Comparison of ENCODE assay signal across 13 mouse cellular contexts in the genomic region with DNA sequence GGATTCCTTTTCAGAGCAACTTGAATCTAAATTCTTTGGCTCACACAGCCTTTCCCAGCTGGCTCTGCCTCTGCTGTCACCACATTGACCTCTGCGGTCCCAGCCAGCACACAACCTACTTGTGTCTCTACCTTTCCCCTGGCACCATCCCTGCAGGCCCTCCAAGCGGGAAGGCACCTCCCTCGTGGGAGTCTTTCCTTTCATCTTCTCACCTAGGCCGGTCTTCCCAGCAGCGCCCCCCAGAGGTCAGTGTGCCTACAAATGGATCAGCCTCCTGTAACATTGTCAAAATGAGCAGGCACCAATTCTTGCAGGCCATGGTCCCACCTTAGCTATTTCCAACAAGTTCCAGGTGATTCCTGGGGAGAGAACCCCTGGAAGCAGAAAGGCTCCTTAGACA.
DNase-seq lines count a peak whose midpoint lies in the region; ATAC-seq and TF ChIP-seq lines count a peak whose summit lies in the region.
"Had no signal": no experiment of that assay in that cellular context is flagged by ENCODE, and none has a peak within 500 bp of the region (broad histone marks: within the 10 kb centered on the region; RNA-seq: fewer than 3 reads in every experiment).

No protein-coding gene starts in this region.

- TF ChIP-seq POLR2A in cerebellum, adult 2 months (IDR thresholded peaks at IDR 0.05; ENCODE audit: borderline replicate concordance, insufficient read depth, low read length), result no peak

- no peaks in the 10 kb centered on the region for H3K27me3 ChIP-seq in cerebellum, adult 2 months (ENCODE audit: control insufficient read depth, insufficient read depth, low read length)
- no peaks in the 10 kb centered on the region for H3K27me3 ChIP-seq in hindbrain, embryonic 13.5 days
- H3K27me3 ChIP-seq in hindbrain, embryonic 10.5 days (ENCODE audit: insufficient read depth, poor library complexity, severe bottlenecking), result no peaks in the 10 kb centered on the region
- no peaks in the 10 kb centered on the region for H3K27me3 ChIP-seq in lung, embryonic 14.5 days (ENCODE audit: insufficient read depth, low read length)
- no peaks in the 10 kb centered on the region for H3K27me3 ChIP-seq in neural tube, embryonic 15.5 days (replicated peaks)

- H3K27ac ChIP-seq in cerebellum, adult 2 months (ENCODE audit: insufficient read depth, low read length), result no peak overlapping the region
- H3K27ac ChIP-seq in hindbrain, embryonic 13.5 days, result peak overlapping the region; percentile 40; the same call in 1 of the 2 replicates
- no peak overlapping the region for H3K27ac ChIP-seq in hindbrain, embryonic 10.5 days
- H3K27ac ChIP-seq in lung, embryonic 14.5 days (ENCODE audit: low read depth), result no peak overlapping the region
- H3K27ac ChIP-seq in neural tube, embryonic 15.5 days (replicated peaks), result no peak overlapping the region

- no peak overlapping the region for H3K9ac ChIP-seq in hindbrain, embryonic 13.5 days
- no peak overlapping the region for H3K9ac ChIP-seq in lung, embryonic 14.5 days
- no peak overlapping the region for H3K9ac ChIP-seq in neural tube, embryonic 15.5 days (replicated peaks)

- no peak for ATAC-seq in hindbrain, embryonic 13.5 days (ENCODE audit: low FRiP score)
- no peak for ATAC-seq in lung, embryonic 14.5 days (ENCODE audit: insufficient read depth)
- ATAC-seq in neural tube, embryonic 15.5 days (ENCODE audit: low FRiP score), result no peak
- ATAC-seq: intestine, embryonic 16.5 days had no signal

- DNase-seq in cerebellum, adult 2 months, result peak in 1 of 2 experiments; percentile 46
- DNase-seq in cerebellum, postnatal 4 days (ENCODE audit: low spot score in 2 of 2), result no peak
- DNase-seq in hindbrain, embryonic 10.5 days (ENCODE audit: low spot score), result no peak
- DNase-seq in lung, embryonic 14.5 days, result peak; percentile 10
- no peak for DNase-seq in lung, postnatal 4 days
- peak; percentile 3 for DNase-seq in c-Kit-positive CD71-negative TER-119-negative erythroid progenitor cells, embryonic 14.5 days (ENCODE audit: low read depth)
- DNase-seq: gastrocnemius, postnatal 36 days; right cerebral cortex, adult 18-20 months had no signal

- 47% methylated on average over 5 of the region's 5 CpGs for WGBS in cerebellum, adult 2 months
- 51% methylated on average over 5 of the region's 5 CpGs for WGBS in hindbrain, embryonic 13.5 days
- 49% methylated on average over 5 of the region's 5 CpGs for WGBS in hindbrain, embryonic 10.5 days
- WGBS in lung, embryonic 14.5 days, result 34% methylated on average over 5 of the region's 5 CpGs
- WGBS in neural tube, embryonic 15.5 days, result 45% methylated on average over 5 of the region's 5 CpGs

- no peak overlapping the region for H3K4me3 ChIP-seq in cerebellum, adult 2 months (replicated peaks; ENCODE audit: insufficient read depth, low read depth, low read length)
- no peak overlapping the region for H3K4me3 ChIP-seq in hindbrain, embryonic 13.5 days
- H3K4me3 ChIP-seq in hindbrain, embryonic 10.5 days, result no peak overlapping the region
- no peak overlapping the region for H3K4me3 ChIP-seq in lung, embryonic 14.5 days (ENCODE audit: low read depth, low read length)
- H3K4me3 ChIP-seq in neural tube, embryonic 15.5 days (replicated peaks), result no peak overlapping the region
- H3K4me3 ChIP-seq: erythroblast, embryonic 14.5 days; myocyte had no signal

- H3K4me1 ChIP-seq in cerebellum, adult 2 months (ENCODE audit: control insufficient read depth, insufficient read depth, low read length), result no peaks in the 10 kb centered on the region; the same call in 1 of the 2 replicates
- peaks cover 33% of the 10 kb centered on the region for H3K4me1 ChIP-seq in hindbrain, embryonic 13.5 days (replicated peaks)
- peaks cover 25% of the 10 kb centered on the region for H3K4me1 ChIP-seq in hindbrain, embryonic 10.5 days (replicated peaks)
- H3K4me1 ChIP-seq in lung, embryonic 14.5 days (ENCODE audit: insufficient read depth), result no peaks in the 10 kb centered on the region
- H3K4me1 ChIP-seq in neural tube, embryonic 15.5 days, result 0 out of 2 replicates have a peak, but pooled peaks cover 3% of the 10 kb centered on the region

- peaks cover 3% of the 10 kb centered on the region for H3K36me3 ChIP-seq in hindbrain, embryonic 13.5 days
- H3K36me3 ChIP-seq in hindbrain, embryonic 10.5 days, result no peaks in the 10 kb centered on the region; the same call in 1 of the 2 replicates
- H3K36me3 ChIP-seq in lung, embryonic 14.5 days (ENCODE audit: insufficient read depth), result no peaks in the 10 kb centered on the region
- H3K36me3 ChIP-seq in neural tube, embryonic 15.5 days, result no peaks in the 10 kb centered on the region

- no peaks in the 10 kb centered on the region for H3K9me3 ChIP-seq in hindbrain, embryonic 13.5 days
- H3K9me3 ChIP-seq in hindbrain, embryonic 10.5 days, result no peaks in the 10 kb centered on the region; the same call in 1 of the 2 replicates
- no peaks in the 10 kb centered on the region for H3K9me3 ChIP-seq in lung, embryonic 14.5 days (ENCODE audit: low read depth, low read length)
- no peaks in the 10 kb centered on the region for H3K9me3 ChIP-seq in neural tube, embryonic 15.5 days (replicated peaks)

- TF ChIP-seq CTCF in cerebellum, adult 2 months (IDR thresholded peaks at IDR 0.05; ENCODE audit: borderline replicate concordance, insufficient read depth, low read depth, low read length), result peak; percentile 47; the same call in 1 of the 2 replicates
- no peak for TF ChIP-seq CTCF in lung, embryonic 14.5 days (IDR thresholded peaks at IDR 0.05; ENCODE audit: low read depth)

- no peak overlapping the region for H3K4me2 ChIP-seq in hindbrain, embryonic 13.5 days
- no peak overlapping the region for H3K4me2 ChIP-seq in lung, embryonic 14.5 days
- H3K4me2 ChIP-seq in neural tube, embryonic 15.5 days, result no peak overlapping the region

Comparison
In these comparisons a context has a peak if more than half of its experiments do, and no peak if none do; other contexts are left out.
1. DNase-seq: peak in lung, embryonic 14.5 days (single experiment) and c-Kit-positive CD71-negative TER-119-negative erythroid progenitor cells, embryonic 14.5 days (single experiment); none in cerebellum, postnatal 4 days (0 of 2), hindbrain, embryonic 10.5 days (single experiment) and lung, postnatal 4 days (0 of 2).